Mouse (Mus musculus) cerebellum, adult 2 months (tissue): Measurements from ENCODE around the gene Smok2b.
"Not testable (repeated sequence)": the region's sequence is repeated elsewhere in the genome, so short reads cannot be mapped to it uniquely, and the experiment has no call there.

ENCODE experiments used
- CTCF ChIP-seq: fragments of 200-500 bp; IDR thresholded peaks from 2 replicates; pipeline ENCODE4 v1.5.1; 2011; ENCODE audit warnings: low read depth, mild to moderate bottlenecking, control low read depth, low read length, moderate library complexity, borderline replicate concordance; ENCODE audit not compliant: insufficient read depth
- POLR2A ChIP-seq: fragments of 200-500 bp; IDR thresholded peaks from 2 replicates; pipeline ENCODE4 v1.6.1; 2011; ENCODE audit warnings: low read length, control low read depth, borderline replicate concordance; ENCODE audit not compliant: insufficient read depth

DNA sequence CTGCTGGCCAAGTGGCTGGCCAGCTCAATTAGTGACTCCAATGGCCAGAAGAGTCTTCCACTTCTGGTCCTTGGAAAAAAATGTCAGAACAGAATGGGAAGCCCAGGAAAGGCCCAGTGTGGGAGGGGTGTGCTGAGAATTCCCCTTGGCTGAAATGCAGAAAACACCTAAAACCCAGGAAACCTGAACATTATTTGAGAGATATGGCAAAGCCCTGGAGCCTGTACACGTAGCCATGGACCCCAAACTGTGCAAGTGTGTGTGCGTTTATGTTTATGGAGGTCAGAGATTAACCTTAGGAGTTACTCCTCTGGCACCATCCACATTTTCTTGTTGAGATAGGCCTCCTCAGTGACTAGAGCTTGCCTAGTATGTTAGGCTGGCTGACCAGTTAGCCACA lies 31.2 kb upstream of the Smok2b start:
- not testable (repeated sequence) for TF ChIP-seq POLR2A, CTCF
